Mouse (Mus musculus) bone marrow macrophage, adult 2 months (primary cell): ENCODE measurements at regions not wholly inside any gene's neighbourhood (a gene's known extent, or its start where the extent isn't known, plus 50 kb on each side); places are given as distances from the start of the nearest gene placed in this dataset.

Source experiments
- CTCF ChIP-seq: IDR thresholded peaks from 2 replicates; pipeline ENCODE4 v1.5.1; 2012; ENCODE audit warnings: low read depth, mild to moderate bottlenecking, low read length, moderate library complexity
- POLR2A ChIP-seq: IDR thresholded peaks from 2 replicates; pipeline ENCODE4 v1.6.1; 2012; ENCODE audit warnings: mild to moderate bottlenecking, low read depth, low read length, borderline replicate concordance

DNA sequence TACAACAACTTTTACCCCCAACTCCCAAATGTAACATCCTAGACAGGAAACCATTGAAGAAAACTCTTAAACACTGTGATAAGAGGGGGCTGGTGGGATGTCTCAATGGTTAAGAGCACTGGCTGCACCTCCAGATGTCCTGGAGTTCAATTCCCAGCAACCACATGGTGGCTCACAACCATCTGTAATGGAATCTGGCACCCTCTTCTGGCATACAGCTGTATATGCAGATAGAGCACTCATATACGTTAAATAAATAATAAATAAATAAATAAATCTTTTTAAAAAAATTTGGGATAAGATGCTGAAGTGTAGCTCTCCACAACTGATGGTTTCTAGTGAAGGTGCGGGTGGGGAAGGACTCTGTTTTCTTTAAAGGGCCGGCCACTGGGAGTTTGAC, 69.3 kb downstream of the Kctd15 start:
- no peak for TF ChIP-seq POLR2A
- TF ChIP-seq CTCF, result no peak
